Mouse (Mus musculus): ENCODE results near the gene Wipi2.

Gene Wipi2

DNA sequence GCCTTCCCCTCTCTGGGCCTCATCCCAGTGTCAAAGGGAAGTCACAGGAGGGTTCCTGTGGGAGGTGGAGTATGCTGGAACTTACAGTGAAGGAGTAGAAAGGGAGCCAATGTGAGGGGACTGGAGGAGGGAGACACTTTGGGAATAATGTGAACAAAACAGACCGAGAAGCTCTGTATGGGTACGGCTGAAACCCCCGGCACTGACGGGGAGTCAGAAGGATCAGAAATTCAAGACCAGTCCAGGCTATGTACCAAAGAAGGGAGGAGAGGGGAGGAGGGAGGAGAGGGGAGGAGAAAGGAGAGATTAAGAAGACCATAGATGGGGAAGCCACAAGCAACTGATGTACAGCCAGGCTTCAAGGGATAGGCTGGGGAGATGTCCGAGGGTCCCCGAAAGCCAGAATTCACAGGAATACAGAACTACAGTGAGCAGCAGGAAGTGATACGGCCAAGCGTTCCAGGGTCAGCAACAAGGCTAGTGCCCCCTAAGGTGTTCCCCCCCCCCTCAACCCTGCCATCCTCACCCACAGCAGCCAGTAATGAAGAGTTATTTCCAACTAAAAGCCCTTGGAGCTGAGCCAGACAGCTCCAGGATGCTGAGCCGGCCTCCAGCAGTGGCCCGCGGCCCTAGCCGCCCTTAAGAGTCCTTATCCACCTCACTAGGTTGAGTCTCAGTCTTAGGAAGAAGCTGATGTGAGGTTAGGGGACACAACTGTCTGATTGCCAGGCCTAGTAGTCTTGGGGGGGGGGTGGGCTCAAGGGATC lies 65.7 kb downstream of the Wipi2 start:
- no peak for DNase-seq (ENCODE audit: low spot score in 2 of 2)

DNA sequence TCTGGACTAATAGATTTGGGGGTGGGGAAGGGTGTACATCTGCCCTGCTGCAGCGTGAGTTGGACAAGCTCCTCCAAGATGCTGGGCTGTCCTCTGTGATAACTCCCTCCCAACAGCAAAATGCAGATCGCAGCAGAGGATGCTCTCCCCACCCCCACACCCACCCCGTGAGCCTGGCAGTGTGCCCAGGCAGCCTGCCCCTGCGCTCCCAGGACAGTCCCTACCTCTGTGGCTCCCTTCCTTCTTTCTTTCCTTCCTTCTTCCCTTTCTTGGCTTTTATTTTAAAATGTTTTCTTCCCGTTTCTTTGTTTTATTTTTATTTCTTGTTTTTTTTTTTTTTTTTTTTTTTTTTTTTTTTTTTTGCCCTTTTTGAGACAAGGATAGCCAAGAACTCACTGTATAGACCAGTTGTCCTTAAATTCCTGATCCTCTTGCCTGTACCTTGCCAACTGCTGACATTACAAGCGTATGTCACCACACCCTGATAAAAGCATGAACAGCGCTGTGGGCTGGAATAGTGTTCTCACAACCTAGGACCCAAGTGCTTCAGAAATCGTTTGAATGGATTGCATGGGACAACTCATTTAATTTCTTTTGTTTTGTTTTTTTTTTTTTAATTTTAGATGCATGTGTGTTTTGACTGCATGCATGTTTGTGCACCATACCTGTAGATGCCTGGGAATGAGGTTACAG lies 66.4 kb downstream of the Wipi2 start:
- DNase-seq (ENCODE audit: low spot score in 2 of 2) = no peak

DNA sequence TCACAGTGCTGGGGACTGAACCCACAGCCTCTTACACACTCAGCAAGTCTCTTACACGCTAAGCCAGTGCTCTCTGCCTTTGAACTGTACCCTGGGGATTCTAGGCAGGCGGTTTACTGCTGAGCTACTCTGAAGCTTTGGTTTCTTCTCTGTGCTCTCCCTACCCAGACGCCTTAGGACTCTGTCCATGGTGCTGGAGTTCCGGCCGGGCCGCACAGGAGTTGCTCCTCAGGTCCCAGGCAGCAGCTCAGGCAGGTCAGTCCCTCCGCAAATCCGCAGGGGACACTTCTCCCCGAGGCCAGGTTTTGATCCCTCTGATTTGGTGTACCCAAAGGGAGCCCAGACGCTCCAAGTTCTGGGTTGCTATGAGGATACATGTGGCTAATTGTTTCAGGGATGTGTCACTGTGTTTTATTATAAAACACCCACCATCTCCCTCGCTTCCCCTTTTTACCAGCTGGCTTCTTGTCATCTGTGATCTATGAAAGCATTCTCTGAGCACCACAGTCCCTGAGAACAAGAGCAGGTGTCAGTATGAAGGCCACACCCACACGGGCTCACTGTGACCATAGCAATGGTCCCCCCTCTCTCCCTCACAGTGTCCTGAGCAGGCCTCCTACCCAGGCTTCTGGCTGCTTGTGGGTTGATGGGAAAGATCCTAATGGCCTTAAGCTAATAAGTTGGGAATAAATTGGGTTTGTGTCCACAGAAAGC lies 67.3 kb downstream of the Wipi2 start:
- DNase-seq (ENCODE audit: low spot score in 2 of 2) = peak; percentile 24 to 38

DNA sequence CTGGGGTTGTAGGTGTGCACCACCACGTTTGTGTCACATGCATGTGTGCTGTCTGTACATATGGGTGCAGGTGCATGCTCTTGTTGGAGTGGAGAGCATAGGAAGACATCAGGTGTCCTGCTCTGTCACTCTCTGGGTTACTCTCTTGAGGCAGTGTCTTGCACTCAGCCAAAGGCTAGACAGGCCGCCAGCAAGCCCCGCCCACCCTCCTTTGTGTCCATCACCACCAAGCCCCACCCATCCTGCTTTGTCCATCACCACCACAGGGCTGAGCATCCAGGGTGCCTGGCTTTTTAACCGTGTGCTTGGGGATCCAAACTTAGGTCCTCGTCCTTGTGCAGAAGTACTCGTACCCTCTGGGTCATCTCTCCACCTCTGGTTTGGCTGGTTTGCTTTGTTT lies 68.8 kb downstream of the Wipi2 start:
- DNase-seq (ENCODE audit: low spot score in 2 of 2) = no peak

DNA sequence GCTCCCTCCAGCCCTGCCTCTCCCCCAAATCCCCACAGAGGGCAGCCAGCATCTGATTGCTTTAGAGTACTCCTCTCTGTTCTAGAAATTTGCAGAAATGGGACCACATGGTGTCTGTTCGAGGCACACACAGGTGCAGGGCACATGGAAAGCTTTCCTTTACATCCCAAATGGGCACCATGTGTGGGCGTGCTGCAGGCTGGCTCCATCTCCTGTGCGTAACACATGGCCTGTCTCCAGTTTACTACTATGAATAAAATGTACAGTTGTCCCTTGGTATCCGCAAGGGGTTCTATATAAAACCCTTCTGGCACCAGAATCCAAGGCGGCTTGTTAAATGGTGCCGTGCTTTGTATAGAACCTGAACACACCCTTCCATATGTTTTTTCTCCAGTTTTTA lies 69.4 kb downstream of the Wipi2 start:
- no peak for DNase-seq (ENCODE audit: low spot score in 2 of 2)

DNA sequence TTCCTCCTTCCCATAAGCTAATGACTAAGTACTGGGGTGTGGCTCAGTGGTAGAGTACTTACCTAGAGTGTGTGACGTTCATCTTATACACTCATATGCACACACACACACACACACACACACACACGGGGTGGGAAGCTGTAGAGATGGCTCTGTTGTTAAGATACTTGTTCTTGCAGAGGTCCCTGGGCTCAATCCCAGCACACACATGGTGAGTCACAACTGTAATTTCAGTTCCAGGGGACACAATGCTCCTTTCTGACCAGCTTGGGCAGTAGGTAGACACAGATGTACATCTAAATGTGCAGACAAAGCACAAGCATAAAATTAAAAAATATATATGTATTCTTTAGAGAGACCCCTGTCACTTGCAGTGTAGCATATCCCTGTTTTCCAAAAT lies 70.2 kb downstream of the Wipi2 start:
- DNase-seq (ENCODE audit: low spot score in 2 of 2) = no peak

DNA sequence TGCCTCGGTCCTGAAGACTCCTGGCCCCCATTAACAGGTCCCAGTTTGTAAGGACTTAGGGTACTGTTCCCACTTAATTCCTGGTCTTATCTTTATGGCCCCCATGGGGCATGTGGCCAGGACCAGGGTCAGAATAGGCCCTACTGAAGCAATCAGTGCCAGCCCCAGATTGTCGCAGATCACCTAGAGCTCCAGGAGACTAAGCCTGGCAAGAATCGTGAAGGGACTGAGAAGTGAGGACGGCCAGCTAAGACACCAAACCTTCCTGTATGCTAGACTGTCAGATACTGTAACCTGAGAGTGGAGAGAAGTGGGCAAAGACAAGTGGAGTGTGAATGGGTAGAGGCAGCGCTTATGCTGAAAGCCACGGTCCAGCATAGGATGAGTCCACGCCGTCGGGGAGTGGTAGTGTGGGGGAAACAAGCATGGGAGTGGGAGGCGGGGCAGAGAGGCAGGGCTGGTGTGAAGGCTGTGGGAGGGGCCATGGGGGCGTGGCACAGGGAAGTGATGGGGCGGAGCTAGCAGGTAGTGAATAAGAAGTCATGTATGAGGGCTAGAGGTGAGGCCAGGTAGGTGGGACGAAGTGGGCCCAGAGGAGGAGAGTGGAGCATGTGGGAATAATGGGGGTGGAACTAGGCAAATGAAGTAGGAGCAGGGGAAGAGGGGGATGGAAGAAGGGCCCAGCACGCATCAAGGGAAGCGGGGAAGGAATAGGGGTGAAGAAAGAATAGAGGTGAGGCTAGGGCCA lies 73.5 kb downstream of the Wipi2 start:
- DNase-seq (ENCODE audit: low spot score in 2 of 2) = no peak

DNA sequence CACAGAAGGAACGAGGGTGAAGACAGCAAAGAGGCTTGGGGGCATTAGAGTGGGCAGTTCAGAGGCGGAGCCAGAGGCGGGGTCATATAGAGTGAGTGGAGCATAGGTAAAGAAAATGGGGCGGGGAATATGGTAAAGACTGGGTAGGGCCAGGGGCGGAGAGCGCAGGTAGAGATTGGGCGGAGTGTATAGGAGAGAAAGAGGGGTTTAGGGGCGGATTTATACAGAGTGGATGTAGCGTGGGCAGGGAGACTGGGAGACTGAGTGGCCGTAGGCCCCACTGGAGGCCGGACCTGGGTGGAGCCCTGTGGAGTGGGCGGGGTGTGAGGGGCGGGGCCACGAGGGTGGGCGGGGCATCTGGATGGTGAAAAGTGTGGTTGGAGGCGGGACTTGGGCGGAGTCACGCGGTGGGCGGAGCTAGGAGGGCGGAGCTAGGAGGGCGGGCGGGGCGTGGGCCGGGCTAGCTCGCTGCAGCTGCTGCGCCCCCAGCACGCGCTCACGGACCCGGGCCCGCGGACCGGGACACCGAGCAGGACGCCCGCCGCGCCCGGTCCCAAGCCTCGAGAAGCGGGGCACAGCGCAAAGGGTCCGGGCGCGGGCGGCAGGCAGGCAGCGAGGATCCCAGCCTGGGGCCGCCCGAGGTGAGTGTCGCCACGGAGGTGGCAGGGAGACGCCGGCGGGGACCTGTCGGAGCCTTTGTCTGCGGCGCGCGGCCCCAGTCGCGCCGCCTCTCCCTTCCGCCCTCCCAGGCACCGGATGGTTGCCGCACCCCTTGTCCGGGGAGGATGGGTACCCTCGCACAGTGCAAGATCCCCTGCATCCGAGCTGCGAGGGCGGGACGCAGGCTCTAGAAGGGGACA lies 74.4 kb downstream of the Wipi2 start:
- DNase-seq (ENCODE audit: low spot score in 2 of 2) = no peak

DNA sequence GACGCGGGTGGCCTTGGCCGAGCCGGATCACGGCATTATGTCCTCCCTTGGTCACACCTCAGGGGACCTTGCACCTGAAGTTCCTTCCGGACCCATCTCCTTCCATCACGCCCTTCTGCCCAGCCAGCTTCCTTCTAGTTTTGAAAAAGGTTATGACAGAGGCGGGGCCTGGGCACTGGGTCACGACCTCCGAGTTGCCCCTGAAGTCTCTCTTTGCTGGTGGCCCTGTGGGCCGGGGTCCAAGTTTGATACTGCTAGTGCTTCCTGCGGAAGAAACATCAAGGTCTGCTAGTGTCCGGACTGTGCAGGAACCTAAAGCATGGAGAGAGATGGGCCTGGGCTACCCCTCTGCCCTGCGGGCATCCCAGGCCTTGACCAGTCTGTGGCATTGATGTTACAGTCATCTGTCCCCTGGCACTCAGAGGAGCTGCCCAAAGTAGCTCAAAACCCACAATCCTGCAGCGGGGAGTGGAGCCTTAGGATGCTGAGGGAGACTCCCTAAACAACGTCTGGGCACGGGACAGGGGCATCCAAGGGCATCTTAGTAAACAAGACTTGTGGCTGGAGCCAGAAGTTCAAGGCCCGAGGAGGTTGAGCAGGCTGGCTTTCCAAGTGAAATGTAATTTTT lies 75.1 kb downstream of the Wipi2 start:
- no peak for DNase-seq (ENCODE audit: low spot score in 2 of 2)

DNA sequence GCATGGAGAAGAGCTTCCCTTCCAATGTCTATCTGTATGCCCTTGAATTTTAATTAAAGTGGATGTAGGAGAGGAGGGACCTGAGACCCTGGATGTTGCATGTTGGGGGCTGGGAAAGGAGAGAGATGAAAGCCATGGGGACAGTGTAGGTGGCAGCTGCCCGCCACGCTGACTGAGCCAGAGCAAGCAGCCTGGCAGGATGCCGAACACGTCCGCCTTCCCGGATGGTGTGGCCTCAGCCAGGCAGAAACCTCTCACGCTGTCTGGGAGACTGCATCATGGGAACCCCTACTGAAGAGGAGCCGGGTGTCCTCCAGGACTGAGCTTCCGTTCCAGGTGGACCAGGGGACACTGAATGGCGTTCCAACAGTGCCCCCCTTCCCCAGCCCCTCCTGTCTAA lies 76.1 kb downstream of the Wipi2 start:
- DNase-seq (ENCODE audit: low spot score in 2 of 2) = no peak

DNA sequence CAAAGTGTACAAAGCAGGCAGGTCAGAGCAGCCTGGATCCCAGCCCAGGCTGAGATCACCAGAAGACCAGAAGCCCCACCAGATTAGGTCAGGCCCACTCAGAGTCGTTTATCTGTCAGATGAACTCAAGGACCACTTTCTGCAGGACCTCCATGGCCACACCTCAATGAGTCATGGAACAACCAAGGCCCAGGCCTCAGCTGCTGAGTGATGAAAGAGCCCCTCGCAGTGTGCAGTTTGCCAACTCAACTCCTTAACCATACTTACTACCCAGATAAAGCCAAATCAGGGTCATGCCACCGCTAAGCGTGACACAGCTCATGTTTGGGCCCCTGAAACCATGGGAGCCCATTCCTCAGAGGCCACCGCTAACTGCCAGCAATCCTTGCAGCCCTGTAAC lies 80.2 kb downstream of the Wipi2 start:
- no peak for DNase-seq (ENCODE audit: low spot score in 2 of 2)

DNA sequence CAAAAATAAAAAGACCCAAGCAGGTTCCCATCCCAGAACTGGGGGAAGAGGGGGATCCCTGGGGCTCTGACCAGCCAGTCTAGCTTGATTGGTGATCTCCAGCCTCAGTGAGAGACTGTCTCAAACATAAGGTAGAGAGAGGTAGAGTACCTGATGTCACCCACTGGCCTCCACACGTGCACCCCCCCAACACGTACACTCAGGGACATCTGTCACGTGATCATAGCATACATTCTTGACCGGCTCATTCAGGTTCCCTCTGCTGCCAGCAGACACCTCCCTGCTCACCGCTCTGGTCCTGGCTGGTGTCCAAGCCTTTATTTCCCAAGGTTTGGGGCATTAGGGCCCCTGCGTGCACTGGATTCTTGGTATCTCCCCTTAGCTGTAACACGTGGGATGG lies 81.9 kb downstream of the Wipi2 start:
- no peak for DNase-seq (ENCODE audit: low spot score in 2 of 2)

DNA sequence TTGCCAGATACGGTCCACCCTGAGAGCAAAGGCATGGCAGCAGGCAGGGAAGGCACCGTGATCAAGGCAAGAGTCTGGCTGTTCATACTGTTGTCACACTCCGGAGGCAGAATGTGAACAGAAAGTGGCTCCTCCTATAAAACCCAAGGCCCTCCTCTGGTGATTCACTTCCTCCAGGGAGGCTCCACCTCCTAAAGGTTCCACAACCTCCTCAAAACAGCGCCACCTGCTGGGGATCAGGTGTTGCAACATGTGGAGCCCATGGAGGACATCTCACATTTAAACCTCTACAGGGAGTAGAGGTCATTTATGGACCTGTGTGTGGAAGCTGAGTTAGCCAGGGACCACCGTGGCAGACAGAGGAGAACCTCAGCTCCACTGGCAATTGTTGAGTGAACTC lies 84.9 kb downstream of the Wipi2 start:
- DNase-seq (ENCODE audit: low spot score in 2 of 2) = no peak

DNA sequence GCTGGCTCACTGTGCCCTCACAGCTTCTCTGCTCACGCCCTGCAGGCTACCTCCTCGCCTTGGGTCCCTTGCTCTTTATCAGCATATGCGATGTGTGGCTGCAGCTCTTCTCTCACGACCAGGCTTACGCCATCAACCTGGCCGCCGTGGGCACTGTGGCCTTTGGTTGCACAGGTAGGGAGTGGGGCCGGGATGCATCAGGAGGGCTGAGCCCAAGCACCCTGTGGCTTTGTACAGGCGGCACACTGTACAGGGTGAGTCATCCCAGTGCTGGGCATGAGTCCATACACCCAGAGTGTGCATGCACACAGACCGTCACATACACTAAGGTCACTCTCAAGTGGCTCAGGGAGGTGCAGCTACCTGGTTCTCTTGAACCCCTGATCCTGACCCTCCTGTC lies 86.5 kb downstream of the Wipi2 start:
- no peak for DNase-seq (ENCODE audit: low spot score in 2 of 2)

DNA sequence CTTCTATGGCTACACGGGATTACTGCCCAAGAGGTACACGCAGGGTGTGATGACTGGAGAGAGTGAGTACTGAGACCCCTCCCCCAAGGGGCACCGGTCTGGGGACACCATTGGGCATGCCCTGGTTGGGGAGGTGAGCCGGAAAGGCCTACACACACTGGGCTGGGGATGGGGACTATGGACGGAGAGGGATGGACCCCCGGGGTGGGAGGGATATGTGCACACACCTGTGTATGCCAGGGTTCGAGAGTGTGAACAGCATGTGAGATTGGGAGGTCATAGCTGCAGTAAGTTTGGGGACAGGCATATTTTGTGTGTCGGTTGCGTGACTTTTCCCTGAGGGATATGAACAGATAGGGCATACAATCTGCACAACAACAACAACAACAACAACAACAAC lies 87.6 kb downstream of the Wipi2 start:
- no peak for DNase-seq (ENCODE audit: low spot score in 2 of 2)

DNA sequence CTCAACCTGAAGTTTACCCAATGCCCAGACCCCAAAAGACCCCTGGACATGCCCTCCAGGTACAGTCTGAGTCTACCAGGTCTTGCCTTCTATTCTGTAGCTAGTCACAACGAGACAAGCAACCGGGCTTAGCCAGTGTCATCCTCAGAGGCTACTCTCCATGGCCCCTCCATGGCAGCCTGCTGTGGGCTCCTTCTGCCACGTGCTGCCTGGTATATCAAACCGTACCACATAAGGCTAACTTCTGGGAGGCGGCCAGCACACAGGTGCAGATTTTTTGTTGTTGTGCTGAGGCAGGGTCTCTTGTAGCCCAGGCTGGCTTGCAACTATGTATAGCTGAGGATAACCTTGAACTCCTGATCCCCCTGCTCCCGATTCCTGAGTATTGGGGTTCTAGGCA lies 88.6 kb downstream of the Wipi2 start:
- no peak for DNase-seq (ENCODE audit: low spot score in 2 of 2)

DNA sequence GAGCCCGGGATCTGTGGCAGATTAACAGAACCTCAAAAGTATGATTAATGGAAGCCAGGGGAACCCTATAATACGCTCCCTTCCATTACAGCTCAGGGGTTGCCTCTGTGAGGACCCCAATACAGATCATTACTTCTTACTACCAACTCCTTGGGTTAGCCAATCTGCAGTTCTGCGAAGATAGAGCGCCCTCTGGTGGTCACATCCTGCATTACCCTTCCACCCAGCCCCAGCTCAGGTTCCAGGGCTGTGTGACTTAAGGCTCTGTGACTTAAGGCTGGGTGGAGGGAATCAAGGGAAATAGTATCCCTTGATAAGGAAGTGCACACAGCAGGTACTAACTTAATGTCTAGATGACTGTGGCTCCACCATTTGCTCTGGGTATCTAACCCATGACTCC lies 90.5 kb downstream of the Wipi2 start:
- peak; percentile 56 to 83 for DNase-seq (ENCODE audit: low spot score in 2 of 2)

DNA sequence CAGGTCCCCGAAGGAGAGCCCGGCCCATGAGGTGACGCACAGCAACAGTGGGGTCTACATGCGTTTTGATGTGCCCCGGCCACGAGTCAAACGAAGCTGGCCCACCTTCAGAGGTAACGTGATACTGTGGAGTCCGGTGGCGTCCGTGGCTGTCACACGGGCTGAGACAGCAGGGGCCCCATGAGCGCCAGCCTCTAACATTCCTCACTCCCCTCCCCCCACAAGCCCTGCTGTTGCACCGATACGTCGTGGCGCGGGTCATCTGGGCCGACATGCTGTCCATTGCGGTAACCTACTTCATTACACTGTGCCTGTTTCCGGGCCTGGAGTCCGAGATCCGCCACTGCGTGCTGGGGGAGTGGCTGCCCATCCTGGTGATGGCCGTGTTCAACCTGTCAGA lies 91.0 kb downstream of the Wipi2 start:
- DNase-seq (ENCODE audit: low spot score in 2 of 2) = no peak

DNA sequence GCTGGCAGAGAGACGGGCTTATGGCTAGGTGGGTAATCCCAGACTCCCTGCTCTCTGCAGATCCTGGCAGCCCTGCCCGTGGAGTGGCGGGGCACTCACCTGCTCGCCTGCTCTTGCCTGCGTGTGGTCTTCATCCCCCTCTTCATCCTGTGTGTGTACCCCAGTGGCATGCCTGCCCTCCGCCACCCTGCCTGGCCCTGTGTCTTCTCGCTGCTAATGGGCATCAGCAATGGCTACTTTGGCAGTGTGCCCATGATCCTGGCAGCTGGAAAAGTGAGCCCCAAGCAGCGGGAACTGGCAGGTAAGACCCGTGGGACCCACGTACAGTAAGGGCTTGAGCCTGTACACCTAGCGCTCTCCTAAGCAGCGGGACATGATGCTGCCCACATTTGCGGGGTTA lies 92.4 kb downstream of the Wipi2 start:
- DNase-seq (ENCODE audit: low spot score in 2 of 2) = no peak
